Mouse (Mus musculus) activated CD4-positive, CD25-positive, alpha-beta regulatory T cell, adult 4 months (primary cell): ENCODE measurements around the gene Baz2b. TPM values are rescaled to one million over a fixed set of nuclear protein-coding genes. Genes with fewer than 3 reads are reported as not detected.
"Not testable (repeated sequence)": the region's sequence is repeated elsewhere in the genome, so short reads cannot be mapped to it uniquely, and the experiment has no call there.

ENCODE experiments used
- ATAC-seq: one replicate; pipeline ENCODE4 v1.8.0; 2017
- polyA plus RNA-seq, 2 experiments: library from polyadenylated mRNA; unstranded; fragments of 100-300 nt; shearing (Covaris generic); gene quantifications; one replicate each; pipeline ENCODE4 v1.2.1; 2017

Gene Baz2b
- polyA plus RNA-seq, 2 experiments from 2014 or later = 26.0 to 32.0 TPM

DNA sequence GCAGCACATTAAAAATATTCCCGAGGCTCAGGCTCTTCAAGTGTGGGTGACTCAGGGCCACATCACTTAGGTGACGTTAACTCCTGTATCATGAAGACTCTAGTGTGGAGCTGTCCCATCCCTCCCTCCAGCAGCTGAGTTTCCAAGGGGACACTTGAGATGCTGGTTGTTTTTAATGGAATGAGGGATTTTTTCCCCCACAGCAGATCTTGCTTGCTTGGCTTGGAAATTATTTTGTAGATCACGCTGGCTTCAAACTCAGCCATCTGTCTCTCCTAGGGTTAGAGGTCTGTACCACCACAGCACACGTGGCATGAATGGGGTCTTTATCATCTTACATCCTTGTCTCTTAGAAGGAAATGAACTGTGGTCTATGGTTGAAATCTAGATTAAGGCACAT lies 258.5 kb downstream of the Baz2b start:
- no peak for ATAC-seq

DNA sequence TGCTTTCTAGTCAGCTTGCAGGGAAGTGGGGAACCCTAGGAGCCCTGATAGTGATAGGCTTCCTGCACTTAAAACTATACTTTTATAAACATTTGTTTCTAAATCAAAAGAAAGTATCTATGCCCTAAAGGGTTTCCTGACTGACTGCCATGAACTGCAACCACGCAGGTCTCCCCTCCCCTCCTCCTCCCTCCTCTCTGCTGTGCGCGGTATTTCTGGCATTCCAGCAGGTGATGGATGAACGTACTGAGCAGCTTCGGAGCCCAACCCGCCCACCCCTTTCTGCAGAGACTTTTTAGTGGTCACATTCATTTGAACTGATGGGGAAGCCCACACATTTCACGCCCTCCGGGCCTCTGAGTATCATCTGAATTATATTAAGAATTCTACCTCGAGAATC lies 273.3 kb downstream of the Baz2b start:
- ATAC-seq = no peak

DNA sequence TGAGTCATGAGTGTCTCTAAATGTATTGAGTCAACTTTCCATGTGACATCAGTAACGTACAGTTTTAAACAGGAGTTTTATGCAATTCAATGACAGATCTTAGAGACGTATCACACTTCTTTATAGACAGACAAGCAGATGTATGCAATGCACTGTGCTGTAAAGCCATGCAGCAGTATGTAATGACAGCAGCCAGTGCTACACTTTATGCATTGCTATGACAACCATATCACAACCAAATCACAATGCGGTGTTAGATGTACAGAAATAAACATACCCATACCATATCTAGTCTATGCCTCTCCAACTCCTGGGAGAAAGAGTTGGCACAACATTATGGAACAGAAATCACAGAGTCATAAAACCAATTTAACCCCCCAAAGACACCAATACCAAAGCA lies 276.5 kb downstream of the Baz2b start:
- no peak for ATAC-seq

DNA sequence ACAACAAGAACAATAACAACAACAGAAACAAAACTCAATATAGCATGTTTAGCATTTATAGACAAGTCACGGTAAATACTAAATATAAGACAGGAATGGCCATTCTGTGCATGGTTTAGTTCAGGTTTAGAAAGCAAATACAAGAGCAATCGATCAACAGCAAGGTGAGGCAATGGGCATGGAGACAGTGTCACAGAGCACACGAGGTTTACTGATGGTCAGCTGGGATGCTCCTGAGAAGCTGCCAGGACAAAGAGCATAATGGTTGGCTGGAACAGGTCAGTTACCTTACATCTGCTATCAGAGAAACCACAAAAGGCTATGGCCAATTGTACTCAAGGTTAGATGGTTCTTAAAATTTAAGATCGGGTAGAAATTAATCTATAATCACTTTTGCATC lies 277.4 kb downstream of the Baz2b start:
- ATAC-seq = no peak

DNA sequence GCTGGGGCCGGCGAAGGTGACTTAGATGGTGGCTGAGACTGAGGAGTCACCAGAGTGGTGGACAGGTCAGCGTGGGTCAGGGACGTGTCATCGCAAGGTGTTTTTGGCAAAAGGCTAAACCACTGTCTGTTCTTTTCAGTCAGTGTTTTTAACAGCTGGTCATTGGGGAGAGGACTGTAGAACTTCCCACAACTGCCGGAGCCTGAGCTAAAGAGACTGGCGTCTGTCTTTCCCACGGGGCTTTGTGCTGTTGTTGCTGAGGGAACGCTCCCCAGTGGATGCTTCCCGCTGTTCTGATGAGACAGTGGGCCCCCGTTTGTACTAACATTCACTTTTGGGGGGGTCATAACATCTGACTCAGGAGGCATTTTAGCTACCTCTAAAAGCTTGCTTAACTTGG lies 296.0 kb downstream of the Baz2b start:
- ATAC-seq = no peak

DNA sequence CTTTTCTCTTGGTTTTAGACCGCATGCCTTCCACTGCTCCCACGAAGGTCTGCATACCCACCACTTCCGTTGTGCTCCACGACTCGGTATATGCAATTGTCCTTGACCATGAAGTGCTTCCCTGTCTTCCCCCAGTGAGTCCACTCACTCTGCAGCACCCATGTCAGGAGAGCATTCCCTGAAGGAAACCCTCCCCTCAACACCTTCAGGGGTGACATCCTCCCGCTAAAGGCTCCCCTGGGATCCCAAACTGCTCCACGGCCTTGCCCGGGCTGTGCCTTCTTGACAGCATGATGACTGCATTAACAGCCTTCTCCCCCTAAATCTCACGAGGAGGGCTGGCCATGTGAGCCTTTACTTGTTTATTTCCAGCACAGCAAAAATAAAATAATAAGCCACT lies 301.6 kb downstream of the Baz2b start:
- ATAC-seq = no peak

DNA sequence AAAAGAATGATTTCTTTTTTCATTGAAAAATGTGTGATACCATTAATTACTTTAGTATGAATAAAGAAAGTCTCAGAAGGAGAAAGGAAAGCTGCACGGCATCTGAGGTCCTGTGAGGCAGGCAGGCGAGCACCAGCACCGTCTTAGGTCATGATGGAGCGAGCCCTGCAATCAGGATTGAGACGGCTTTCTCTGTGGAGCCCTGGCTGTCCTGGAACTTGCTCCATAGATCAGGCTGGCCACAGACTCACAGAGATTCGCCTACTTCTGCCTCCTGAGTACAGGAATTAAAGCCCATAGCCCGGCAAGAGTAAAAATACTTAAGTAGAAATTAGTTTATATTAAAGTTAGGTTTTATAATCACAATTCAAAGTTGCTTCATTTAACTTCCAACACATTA lies 305.6 kb downstream of the Baz2b start:
- no peak for ATAC-seq

DNA sequence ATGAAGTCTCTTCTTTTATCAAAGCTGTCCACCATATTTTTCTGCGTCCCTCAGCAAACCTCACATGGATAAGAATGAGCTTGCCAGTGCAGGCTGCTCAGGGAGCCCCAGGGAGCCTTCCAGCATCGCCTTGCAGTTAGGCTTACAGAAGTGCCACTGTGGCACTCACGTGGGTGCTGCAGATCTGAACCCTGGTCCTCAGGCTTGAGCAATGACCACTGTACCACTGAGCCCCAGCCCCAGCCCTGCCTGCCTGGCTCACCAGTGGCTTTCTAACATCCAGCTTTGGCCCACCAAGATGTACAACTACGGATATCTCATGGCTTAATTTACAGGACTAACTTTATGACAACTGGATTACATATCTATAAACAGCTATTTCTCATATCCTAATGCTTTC lies 311.0 kb downstream of the Baz2b start:
- ATAC-seq = no peak

DNA sequence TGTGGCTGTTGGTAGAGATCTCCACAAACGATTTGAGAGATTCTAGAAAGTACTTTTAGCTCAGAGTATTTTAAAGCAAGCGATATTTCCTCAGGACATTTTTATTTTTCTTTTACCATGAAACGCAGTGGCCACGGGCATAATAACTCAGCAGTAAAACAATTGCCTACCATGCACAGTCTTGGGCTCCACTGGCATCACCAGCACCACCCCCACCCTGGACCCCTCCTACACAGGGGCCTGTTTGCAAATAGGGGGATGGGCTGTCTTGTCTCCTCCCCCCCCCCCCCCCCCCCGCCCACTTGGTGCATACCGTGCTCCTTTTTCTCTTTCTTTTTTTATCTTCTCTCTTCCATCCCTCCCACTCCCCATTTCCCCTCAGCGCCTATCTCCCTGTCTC lies 311.5 kb downstream of the Baz2b start:
- ATAC-seq = no peak

DNA sequence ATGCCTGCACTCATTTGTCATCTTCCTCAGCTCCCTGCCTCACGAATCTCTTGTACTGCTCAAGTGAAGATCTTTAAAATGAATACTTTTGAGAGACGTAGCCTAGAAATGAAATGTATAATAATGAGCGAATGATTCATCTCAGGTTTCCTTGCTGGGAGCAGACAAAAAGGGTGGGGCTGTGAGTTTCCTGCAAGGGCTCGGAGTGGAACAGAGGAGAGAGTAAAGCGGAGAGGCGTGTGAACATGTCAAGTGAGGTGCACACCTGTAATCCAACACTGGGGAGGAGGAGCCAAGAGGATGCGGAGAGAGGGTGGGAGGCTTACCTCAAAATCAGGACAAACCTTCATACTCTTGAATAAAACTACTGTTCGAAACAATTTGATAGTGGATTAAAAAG lies 312.8 kb downstream of the Baz2b start:
- ATAC-seq = no peak

DNA sequence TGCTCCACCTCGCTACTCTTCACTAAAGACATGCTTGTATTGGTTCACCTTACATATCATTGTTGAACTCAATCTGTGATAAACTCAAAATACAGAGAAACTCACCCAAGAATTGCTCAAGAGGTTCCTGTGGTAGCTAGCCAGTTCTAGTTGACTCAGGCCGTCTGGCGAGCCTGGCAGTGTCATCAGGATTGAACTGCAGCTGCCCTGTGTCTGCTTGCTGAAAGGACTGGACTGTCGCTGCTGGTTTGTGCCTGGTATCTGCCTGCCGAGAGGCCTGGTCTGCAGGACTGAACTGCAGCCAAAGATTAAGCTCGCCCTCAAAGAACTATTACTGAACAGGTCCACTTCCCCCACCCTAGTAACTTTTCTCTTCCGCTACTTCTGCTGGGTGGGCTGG lies 313.2 kb downstream of the Baz2b start:
- no peak for ATAC-seq

DNA sequence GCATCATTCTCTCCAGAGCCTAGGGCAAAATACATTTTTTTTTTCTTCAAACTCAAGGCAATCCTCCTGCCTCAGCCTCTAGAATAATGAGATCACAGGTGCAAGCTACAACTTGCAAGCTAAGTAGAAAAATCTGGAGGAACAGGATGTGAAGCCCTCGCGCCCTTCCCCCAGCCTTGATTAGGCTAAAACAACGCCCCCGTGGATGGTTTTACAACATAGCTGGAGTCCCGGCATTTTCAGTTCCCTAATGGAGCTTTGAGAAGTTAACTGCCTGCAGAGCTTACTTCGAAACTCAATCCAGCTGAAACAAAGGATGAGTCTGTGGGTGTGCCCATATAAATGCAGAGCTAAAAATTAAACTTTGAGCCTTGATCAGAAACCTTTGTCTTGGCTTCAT lies 319.9 kb downstream of the Baz2b start:
- no peak for ATAC-seq

DNA sequence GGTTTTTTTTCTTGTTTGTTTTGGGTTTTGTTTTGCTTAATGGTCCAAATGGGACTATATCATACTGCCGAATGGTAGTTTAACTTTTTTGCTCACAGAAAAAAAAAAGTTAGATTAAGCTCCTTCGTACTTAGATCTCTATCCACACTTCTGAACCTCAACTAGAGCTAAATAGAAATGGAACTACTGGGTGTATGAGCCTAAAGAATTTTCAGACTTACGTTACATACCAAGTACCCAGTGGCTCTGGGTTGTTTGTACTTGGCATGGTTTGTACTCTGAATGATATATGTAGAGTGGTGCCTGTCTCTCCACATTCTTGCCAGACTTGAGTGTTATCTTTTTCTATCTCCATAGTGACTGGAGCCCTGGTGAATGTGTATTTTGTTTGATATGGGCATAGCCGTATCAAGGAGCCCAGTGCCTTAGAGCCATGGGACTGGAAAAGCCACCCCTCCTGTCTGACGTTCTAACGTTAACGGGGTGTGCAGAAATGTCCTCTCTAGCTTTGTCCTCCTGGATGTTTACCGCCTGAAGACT lies 326.8 kb downstream of the Baz2b start:
- peak; percentile 3 for ATAC-seq

DNA sequence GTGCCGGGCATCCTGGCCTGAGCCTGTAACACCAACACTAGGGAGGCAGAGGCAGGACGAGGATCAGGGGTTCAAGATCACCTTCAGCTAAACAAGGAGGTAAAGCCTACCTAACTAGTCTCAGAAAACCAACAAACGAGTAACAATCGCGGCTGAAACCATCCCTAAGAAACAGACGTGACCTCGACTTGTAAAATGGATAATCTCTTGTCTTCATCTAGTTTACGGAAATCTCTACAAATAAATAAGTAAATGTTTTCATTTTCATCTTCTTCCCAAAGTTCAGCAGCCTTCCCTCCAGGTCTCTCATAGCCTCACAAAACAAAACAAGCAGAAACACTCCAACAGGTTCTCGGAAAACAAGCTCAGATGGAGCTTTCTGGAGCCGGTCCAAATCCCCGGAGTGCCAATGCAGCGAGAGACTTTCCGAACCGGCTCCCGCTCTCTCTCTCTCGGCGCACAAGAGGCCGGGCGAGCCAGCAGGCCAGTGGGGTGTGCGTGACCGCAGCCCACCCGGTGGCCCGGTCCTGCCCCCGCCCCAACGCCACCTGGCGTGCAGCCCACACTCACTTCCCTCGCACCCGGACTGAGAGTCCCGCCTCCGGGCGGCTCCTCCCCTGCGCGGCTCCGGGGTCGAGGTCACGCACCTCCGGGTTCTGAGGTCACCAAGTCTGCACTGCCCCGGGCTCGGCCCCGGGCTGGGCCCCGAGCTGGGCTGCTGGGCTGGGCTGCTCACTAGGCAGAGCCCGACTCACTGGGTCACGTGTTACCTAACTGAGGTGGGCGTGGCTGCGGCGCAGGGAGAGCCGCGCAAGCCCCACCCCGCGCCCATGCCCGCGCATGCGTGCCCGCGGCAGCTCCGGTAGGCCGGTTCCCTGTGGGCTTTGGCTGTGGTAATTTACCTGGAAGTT lies 327.6 kb downstream of the Baz2b start, which contains the start of gene Wdsub1:
Wdsub1 (minus strand) TSS at position 761 of the 911 bp plus-strand sequence.
- peak; percentile 96 for ATAC-seq

DNA sequence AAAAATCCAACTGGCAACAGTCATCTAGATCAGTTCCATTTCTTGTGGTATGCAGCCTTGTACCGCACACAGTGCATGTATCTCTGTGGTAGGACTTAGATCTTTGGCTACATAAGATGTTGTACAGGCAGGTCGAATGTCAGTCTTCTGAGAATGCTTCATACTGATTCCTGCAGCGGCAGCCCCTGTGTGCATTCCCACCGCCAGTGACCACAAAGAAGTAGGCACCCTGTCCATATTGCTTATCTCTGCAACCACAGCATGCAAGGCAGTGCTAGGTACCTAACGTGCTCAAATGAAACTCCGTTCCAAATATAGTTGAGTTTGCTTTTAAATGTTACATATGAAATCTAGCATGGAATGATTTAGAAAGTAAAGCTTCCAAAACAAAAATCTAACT lies 328.2 kb downstream of the Baz2b start:
- ATAC-seq = no peak

DNA sequence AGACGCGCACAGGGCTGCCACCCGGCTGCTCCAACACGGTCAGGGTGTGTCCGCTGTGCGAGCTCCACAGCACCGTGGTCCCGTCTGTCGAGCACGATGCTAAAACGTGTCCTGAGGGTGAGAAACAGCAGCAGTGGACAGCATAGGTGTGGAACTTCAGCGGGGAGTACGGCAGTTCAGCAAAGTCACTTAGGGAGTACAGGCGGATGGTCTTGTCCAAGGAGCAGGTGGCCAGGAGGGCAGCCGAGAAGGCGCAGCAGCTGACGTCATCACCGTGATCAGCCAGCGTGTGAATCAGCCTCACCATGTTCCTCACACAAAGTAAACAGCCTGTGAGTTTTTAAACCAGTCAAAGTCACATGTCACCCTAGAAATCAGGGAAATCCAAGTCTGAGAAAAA lies 331.4 kb downstream of the Baz2b start:
- no peak for ATAC-seq

DNA sequence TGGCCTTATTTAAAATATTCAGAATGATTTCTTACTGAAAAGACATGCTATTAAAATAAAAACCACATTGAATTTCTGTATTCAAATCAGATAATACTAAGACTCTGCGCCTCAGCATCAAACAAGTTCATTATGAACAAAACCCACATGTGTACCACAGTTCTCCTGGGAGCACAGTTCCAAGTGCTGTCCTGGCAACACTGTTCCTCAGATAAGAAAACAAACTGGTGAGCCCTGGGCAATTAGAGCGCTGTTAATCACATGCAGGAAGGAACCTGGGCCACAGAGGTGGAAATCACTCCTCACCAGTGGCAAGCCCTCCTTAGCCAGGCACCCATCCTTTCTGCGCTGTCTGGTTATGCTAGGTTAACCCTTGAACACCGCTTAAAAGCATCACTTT lies 332.3 kb downstream of the Baz2b start:
- no peak for ATAC-seq

DNA sequence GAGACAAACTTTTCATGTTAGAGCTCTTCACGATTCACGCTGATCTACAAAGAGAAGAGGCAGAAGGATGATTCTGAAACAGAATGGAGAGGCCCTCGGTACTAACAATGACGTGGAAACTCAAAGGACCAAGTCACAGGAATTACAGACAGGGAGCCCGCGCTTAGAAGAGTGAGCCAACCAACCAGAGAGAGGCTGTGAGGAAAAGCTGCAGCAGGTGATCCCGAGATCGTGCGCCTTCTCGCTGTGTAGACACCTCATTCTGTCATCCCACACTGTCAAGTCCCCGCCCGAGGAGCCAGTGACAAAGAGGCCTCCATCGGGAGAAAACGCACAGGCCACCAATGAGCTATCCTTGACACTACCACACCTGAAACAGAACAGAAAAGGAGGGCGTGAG lies 333.2 kb downstream of the Baz2b start:
- ATAC-seq = no peak

DNA sequence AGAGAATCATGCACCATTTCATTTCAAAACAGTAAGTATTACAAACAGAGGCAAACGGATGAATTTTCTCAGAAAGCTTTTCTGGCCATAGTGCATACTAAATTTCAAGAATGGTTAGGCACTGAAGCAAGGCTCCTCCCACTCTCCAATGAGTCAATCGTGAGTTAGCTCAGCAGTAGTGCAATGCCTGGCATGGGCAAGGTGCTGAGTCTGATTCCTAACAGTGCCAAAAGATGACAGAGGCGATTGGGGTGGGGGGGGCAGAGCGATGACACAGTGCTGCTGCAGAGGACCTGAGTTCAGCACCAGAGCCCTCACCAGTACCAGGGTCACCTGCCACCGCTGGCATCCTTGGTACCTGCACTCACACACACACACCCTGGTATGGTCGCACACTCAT lies 339.1 kb downstream of the Baz2b start:
- ATAC-seq = no peak

DNA sequence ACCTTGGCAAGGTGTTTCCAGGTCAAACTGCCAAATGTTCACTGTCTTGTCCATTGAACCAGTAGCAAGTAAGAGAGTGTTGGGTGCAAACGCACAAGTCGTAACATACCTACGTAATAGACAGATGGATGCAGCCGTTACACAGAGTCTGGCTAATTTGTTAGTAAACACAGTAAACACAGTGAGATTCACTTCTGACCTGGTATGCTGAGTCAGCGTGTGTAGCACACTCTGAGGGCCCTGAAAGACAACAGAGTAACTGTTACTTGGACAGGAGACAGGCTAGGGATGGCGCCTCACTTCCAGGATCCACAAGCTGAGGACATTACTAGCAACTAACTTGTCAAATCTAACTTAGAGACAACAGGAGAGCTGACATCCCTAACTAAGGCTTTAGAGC lies 347.0 kb downstream of the Baz2b start:
- ATAC-seq = no peak

DNA sequence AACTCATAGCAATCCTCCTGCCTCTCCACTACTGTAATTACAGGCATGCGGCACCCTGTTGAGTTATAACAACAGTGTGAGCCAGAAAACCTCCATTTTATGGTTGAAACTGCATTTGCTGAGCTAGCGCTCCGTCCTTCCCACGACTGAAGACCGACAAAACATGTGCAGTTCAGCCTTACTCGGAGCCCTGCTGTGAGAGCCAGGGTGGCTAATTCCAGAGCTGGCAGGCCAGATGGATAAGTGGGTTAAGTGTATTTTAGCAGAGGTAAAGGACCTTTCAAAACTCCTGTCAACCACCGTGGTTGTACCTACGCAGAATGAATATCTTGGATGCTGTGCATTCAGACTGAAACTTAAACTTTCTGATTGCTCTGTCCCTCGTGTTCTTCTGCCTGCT lies 355.3 kb downstream of the Baz2b start:
- no peak for ATAC-seq

DNA sequence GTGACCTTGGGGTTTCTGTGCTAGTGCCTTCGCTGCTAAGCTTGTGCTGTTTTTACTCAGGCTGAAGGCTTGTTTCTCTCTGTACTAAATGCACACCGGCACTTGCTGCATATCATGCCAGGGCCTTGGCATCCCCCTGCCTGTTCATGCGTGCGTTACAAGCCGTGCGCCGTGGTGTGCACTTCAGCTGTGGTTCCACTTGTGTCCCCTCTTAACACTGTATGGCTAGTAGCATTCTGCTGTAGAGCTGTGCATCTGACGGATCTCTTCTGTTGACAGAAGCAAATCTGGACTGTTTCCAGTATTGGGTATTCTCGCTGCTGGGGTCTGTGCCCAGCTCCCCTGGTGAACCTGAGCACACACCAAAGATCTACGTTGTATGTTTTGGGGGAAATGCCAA lies 356.1 kb downstream of the Baz2b start:
- no peak for ATAC-seq

DNA sequence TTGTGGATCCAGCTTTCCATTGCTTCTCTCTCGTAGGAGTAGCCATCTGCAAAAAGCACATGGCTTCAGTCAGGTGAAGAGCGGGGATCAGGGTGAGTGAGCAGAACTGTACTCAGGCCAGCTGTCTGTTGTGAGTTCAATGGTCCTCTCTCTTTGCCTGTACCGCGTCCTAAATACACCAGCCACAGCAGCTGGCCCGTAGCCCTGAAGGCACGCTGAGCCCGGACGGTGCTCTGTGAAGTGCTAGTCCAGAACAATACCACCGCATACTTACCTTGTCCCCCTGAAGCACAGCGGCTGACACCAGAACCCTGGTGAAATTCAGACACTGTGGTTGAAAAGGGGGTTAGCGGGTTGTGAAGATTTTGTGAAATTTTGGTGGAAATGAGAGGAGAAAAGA lies 356.7 kb downstream of the Baz2b start:
- no peak for ATAC-seq

DNA sequence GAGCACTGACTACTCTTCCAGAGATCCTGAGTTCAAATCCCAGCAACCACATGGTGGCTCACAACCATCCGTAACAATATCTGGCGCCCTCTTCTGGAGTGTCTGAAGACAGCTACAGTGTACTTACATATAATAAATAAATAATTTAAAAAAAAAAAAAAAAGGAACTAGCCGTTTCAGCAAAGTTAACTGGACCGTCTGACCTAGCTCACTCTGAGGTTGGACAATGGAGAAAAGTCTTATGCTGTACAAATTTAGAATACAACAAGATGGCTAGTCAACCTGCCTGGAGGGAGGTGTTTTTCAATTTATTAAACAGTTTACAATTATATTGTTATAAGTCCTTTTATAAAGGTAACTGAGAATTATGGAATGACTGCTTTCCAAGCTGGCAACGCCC lies 357.8 kb downstream of the Baz2b start:
- not testable (repeated sequence) for ATAC-seq
